Mouse (Mus musculus): ENCODE measurements at regions not wholly inside any gene's neighbourhood (a gene's known extent, or its start where the extent isn't known, plus 50 kb on each side); places are given as distances from the start of the nearest gene placed in this dataset.

DNA sequence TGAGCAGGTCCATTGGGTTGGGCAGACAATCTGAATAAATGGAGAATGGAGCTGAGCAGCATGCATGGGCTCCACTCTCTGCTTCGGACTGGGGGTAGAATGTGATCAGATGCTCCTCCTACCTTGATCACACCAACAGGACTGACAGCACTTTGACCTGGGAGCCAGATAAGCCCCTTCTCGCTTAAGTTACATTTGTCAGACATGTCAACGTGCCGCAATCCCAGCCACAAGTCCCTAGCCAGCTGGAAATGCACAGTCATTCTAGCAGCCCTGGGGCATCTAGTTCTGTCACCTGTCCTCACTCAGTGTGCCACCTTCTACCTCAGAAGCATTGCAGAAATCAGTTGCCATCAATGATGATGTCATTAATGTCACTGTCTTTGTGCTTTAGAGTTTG is 272.1 kb upstream of the Myt1l start:
- Histone ChIP-seq H3K36me3 (no peaks in the 10 kb centered on the region), H3K4me1 (replicated peaks) (peaks cover 25% of the 10 kb centered on the region), H3K27ac (ENCODE audit: poor library complexity, severe bottlenecking) (no peak overlapping the region), H3K27me3 (replicated peaks) (peaks cover 15% of the 10 kb centered on the region; the same call in 1 of the 2 replicates), H3K9me3 (replicated peaks) (no peaks in the 10 kb centered on the region), H3K9ac (no peak overlapping the region), H3K4me3 (no peak overlapping the region), H3K4me2 (no peak overlapping the region)
- no peak for ATAC-seq (ENCODE audit: insufficient number of reproducible peaks, low FRiP score)
- WGBS: 78% methylated on average over 4 of the region's 4 CpGs

GRCm38 (mm10) chr12:29257011-29257734 is 271.0 kb upstream of the Myt1l start:
- no peaks in the 10 kb centered on the region for H3K9me3 ChIP-seq (replicated peaks)
- H3K9ac ChIP-seq: no peak overlapping the region
- no peak overlapping the region for H3K27ac ChIP-seq (ENCODE audit: poor library complexity, severe bottlenecking)
- ATAC-seq (ENCODE audit: insufficient number of reproducible peaks, low FRiP score): no peak
- H3K4me3 ChIP-seq: no peak overlapping the region
- no peaks in the 10 kb centered on the region for H3K36me3 ChIP-seq
- no peak overlapping the region for H3K4me2 ChIP-seq
- peaks cover 25% of the 10 kb centered on the region for H3K4me1 ChIP-seq (replicated peaks)
- peaks cover 15% of the 10 kb centered on the region; the same call in 1 of the 2 replicates for H3K27me3 ChIP-seq (replicated peaks)
- 39% methylated on average over 7 of the region's 7 CpGs for WGBS

GRCm38 (mm10) chr12:29257735-29258547 is 270.2 kb upstream of the Myt1l start:
- Histone ChIP-seq H3K36me3 (no peaks in the 10 kb centered on the region), H3K4me2 (peak overlapping the region; percentile 44), H3K9me3 (replicated peaks) (no peaks in the 10 kb centered on the region), H3K27ac (ENCODE audit: poor library complexity, severe bottlenecking) (peak overlapping the region; percentile 76), H3K4me1 (replicated peaks) (peaks cover 25% of the 10 kb centered on the region), H3K27me3 (replicated peaks) (peaks cover 15% of the 10 kb centered on the region; the same call in 1 of the 2 replicates), H3K4me3 (no peak overlapping the region), H3K9ac (no peak overlapping the region)
- WGBS: 22% methylated on average over 16 of the region's 16 CpGs
- peak; percentile 61 for ATAC-seq (ENCODE audit: insufficient number of reproducible peaks, low FRiP score)

GRCm38 (mm10) chr12:29258548-29258874 is 269.7 kb upstream of the Myt1l start:
- peak overlapping the region; percentile 76 for H3K27ac ChIP-seq (ENCODE audit: poor library complexity, severe bottlenecking)
- H3K4me1 ChIP-seq (replicated peaks): peaks cover 25% of the 10 kb centered on the region
- H3K27me3 ChIP-seq (replicated peaks): peaks cover 12% of the 10 kb centered on the region; the same call in 1 of the 2 replicates
- ATAC-seq (ENCODE audit: insufficient number of reproducible peaks, low FRiP score): peak; percentile 39
- no peak overlapping the region for H3K4me3 ChIP-seq
- no peak overlapping the region for H3K9ac ChIP-seq
- peak overlapping the region; percentile 44 for H3K4me2 ChIP-seq
- H3K9me3 ChIP-seq (replicated peaks): no peaks in the 10 kb centered on the region
- H3K36me3 ChIP-seq: no peaks in the 10 kb centered on the region

DNA sequence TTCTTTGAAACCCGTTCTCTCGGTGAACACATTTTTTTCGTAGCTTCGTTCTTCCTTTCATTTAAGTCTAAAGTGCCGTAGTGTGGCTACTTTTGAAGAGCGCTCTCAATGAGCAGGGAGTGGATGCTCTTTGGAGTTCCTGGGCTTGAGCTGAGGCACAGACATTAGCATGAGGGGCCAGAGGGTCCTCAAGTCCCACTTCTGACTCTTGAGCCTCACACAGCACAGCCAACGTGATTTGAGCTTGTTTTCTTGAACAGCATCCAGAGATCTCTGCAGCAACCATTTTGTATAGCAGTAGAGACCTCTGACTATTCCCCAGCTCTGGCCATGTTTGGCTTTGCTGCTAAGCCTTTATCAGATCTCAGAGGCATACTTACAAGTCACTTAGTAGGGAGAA is 269.2 kb upstream of the Myt1l start:
- no peaks in the 10 kb centered on the region for H3K9me3 ChIP-seq (replicated peaks)
- WGBS: 64% methylated on average over 7 of the region's 7 CpGs
- no peak overlapping the region for H3K9ac ChIP-seq
- peaks cover 25% of the 10 kb centered on the region for H3K4me1 ChIP-seq (replicated peaks)
- H3K36me3 ChIP-seq: no peaks in the 10 kb centered on the region
- H3K27me3 ChIP-seq (replicated peaks): peaks cover 9% of the 10 kb centered on the region; the same call in 1 of the 2 replicates
- 0 out of 2 replicates have a peak overlapping the region, but pooled peaks have one; percentile 76 for H3K27ac ChIP-seq (ENCODE audit: poor library complexity, severe bottlenecking)
- no peak for ATAC-seq (ENCODE audit: insufficient number of reproducible peaks, low FRiP score)
- H3K4me3 ChIP-seq: no peak overlapping the region
- H3K4me2 ChIP-seq: no peak overlapping the region

DNA sequence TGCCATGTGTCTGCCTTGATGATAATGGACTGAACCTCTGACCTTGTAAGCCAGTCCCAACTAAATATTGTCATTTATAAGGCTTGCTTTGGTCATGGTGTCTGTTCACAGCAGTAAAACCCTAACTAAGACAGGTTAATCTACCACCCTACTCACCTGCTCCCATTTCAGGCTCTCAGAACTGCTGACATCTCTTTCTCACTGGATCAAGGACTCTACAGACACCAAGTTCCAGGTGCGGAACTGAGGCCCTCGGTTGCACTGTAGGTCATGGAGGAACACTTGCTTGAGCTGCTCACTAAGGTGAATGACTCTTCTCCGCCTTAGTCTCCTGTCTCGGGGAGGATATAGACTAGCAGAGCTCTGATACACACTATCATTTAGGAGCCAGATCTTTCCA is 254.0 kb upstream of the Myt1l start:
- Histone ChIP-seq H3K4me3 (no peak overlapping the region), H3K36me3 (no peaks in the 10 kb centered on the region), H3K27ac (ENCODE audit: poor library complexity, severe bottlenecking) (no peak overlapping the region), H3K4me1 (replicated peaks) (0 out of 2 replicates have a peak, but pooled peaks cover 3% of the 10 kb centered on the region), H3K4me2 (no peak overlapping the region), H3K27me3 (replicated peaks) (no peaks in the 10 kb centered on the region), H3K9me3 (replicated peaks) (0 out of 2 replicates have a peak, but pooled peaks cover 3% of the 10 kb centered on the region), H3K9ac (no peak overlapping the region)
- WGBS: 87% methylated on average over 4 of the region's 4 CpGs
- no peak for ATAC-seq (ENCODE audit: insufficient number of reproducible peaks, low FRiP score)

GRCm38 (mm10) chr12:29275676-29276075 is 252.5 kb upstream of the Myt1l start:
- Histone ChIP-seq H3K4me1 (replicated peaks) (peaks cover 17% of the 10 kb centered on the region), H3K9me3 (replicated peaks) (0 out of 2 replicates have a peak, but pooled peaks cover 3% of the 10 kb centered on the region), H3K4me2 (no peak overlapping the region), H3K4me3 (no peak overlapping the region), H3K27ac (ENCODE audit: poor library complexity, severe bottlenecking) (no peak overlapping the region), H3K36me3 (no peaks in the 10 kb centered on the region), H3K27me3 (replicated peaks) (no peaks in the 10 kb centered on the region), H3K9ac (no peak overlapping the region)
- 0 out of 2 replicates have a peak, but pooled peaks have one; percentile 25 for ATAC-seq (ENCODE audit: insufficient number of reproducible peaks, low FRiP score)
- WGBS: 28% methylated on average over 4 of the region's 4 CpGs

DNA sequence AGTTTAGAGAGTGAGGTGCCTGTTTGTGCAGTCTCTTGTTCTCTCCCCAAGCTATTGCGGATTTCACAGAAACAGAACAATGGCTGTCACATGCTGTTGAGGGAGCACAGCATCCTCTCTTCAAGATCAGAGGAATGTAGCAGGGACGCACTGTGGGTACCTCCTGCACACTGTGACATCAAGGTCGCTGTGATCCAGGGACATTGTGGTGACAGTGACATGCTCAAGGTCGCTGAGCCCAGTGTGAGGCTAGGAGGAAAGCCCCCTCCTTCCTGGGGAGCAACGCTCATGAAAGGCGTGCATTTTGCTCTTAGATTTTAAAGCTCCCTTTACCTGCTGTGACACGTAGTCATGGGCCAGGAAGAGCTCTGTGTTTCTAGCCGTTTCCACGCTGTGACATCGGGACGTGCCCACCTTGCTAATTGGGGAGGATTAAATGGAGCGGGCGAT is 248.5 kb upstream of the Myt1l start:
- 10% methylated on average over 13 of the region's 13 CpGs for WGBS
- peak overlapping the region; percentile 29; the same call in 1 of the 2 replicates for H3K9ac ChIP-seq
- peak overlapping the region; percentile 4 for H3K4me3 ChIP-seq

GRCm38 (mm10) chr12:29280081-29280788 is 247.9 kb upstream of the Myt1l start:
- WGBS: 11% methylated on average over 9 of the region's 9 CpGs
- H3K36me3 ChIP-seq: no peaks in the 10 kb centered on the region
- no peak for ATAC-seq (ENCODE audit: insufficient number of reproducible peaks, low FRiP score)
- peak overlapping the region; percentile 56 for H3K4me2 ChIP-seq
- no peaks in the 10 kb centered on the region for H3K27me3 ChIP-seq (replicated peaks)
- H3K9ac ChIP-seq: peak overlapping the region; percentile 29; the same call in 1 of the 2 replicates
- H3K9me3 ChIP-seq (replicated peaks): 0 out of 2 replicates have a peak, but pooled peaks cover 3% of the 10 kb centered on the region
- peak overlapping the region; percentile 4 for H3K4me3 ChIP-seq
- H3K4me1 ChIP-seq (replicated peaks): peaks cover 24% of the 10 kb centered on the region
- H3K27ac ChIP-seq (ENCODE audit: poor library complexity, severe bottlenecking): peak overlapping the region; percentile 29

More for the DNA sequence above, 248.5 kb upstream of the Myt1l start:
- ATAC-seq (ENCODE audit: insufficient number of reproducible peaks, low FRiP score): no peak
- 0 out of 2 replicates have a peak, but pooled peaks cover 3% of the 10 kb centered on the region for H3K9me3 ChIP-seq (replicated peaks)
- H3K4me1 ChIP-seq (replicated peaks): peaks cover 24% of the 10 kb centered on the region
- no peaks in the 10 kb centered on the region for H3K27me3 ChIP-seq (replicated peaks)
- H3K27ac ChIP-seq (ENCODE audit: poor library complexity, severe bottlenecking): peak overlapping the region; percentile 29; the same call in 1 of the 2 replicates
- no peaks in the 10 kb centered on the region for H3K36me3 ChIP-seq
- peak overlapping the region; percentile 56 for H3K4me2 ChIP-seq

- 0 out of 2 replicates have a peak, but pooled peaks cover 3% of the 10 kb centered on the region for H3K9me3 ChIP-seq (replicated peaks)
- 37% methylated on average over 17 of the region's 17 CpGs for WGBS
- H3K4me3 ChIP-seq: no peak overlapping the region
- peak overlapping the region; percentile 56; the same call in 1 of the 2 replicates for H3K4me2 ChIP-seq
- H3K27ac ChIP-seq (ENCODE audit: poor library complexity, severe bottlenecking): peak overlapping the region; percentile 29
- no peak for ATAC-seq (ENCODE audit: insufficient number of reproducible peaks, low FRiP score)
- H3K4me1 ChIP-seq (replicated peaks): peaks cover 21% of the 10 kb centered on the region
- no peaks in the 10 kb centered on the region for H3K36me3 ChIP-seq
- no peaks in the 10 kb centered on the region for H3K27me3 ChIP-seq (replicated peaks)
- H3K9ac ChIP-seq: no peak overlapping the region
These were observed 247.1 kb upstream of the Myt1l start for GRCm38 (mm10) chr12:29280861-29281630.
